Mouse (Mus musculus): ENCODE measurements around the gene Zkscan4. TPM values are rescaled to one million over a fixed set of nuclear protein-coding genes. Genes with fewer than 3 reads are reported as not detected.
"Not testable (repeated sequence)": the region's sequence is repeated elsewhere in the genome, so short reads cannot be mapped to it uniquely, and the experiment has no call there.

Zkscan4 gene
- polyA plus RNA-seq, 1 experiment = not detected

GRCm38 (mm10) chr13:21486881-21487280, 8.2 kb downstream of the Zkscan4 start:
- TF ChIP-seq GATA1 (IDR thresholded peaks at IDR 0.05; ENCODE audit: low read length) = no peak

GRCm38 (mm10) chr13:21492847-21493246, 14.1 kb downstream of the Zkscan4 start:
- no peak for TF ChIP-seq GATA1 (IDR thresholded peaks at IDR 0.05; ENCODE audit: low read length)

- TF ChIP-seq GATA1 (IDR thresholded peaks at IDR 0.05; ENCODE audit: low read length) = no peak
These were observed 16.4 kb downstream of the Zkscan4 start, which contains the start of gene AK157302 for GRCm38 (mm10) chr13:21495080-21495479. TSS of gene AK157302 (plus strand) at chr13:21495223.

GRCm38 (mm10) chr13:21501182-21501581, 22.5 kb downstream of the Zkscan4 start, which contains the start of gene Gm11273:
TSS of gene Gm11273 (minus strand) at chr13:21501418.
- TF ChIP-seq GATA1 (IDR thresholded peaks at IDR 0.05; ENCODE audit: low read length) = not testable (repeated sequence)

GRCm38 (mm10) chr13:21502296-21502695, 23.6 kb downstream of the Zkscan4 start:
- no peak for TF ChIP-seq GATA1 (IDR thresholded peaks at IDR 0.05; ENCODE audit: low read length)

GRCm38 (mm10) chr13:21506221-21506649, 27.5 kb downstream of the Zkscan4 start:
- TF ChIP-seq GATA1 (IDR thresholded peaks at IDR 0.05; ENCODE audit: low read length) = no peak

- TF ChIP-seq GATA1 (IDR thresholded peaks at IDR 0.05; ENCODE audit: low read length) = no peak
These were observed 51.4 kb downstream of the Zkscan4 start for GRCm38 (mm10) chr13:21530136-21530535.

GRCm38 (mm10) chr13:21530781-21531201, 52.1 kb downstream of the Zkscan4 start, which contains the start of gene Zkscan8:
TSS of gene Zkscan8 (minus strand) at chr13:21531120.
- TF ChIP-seq GATA1 (IDR thresholded peaks at IDR 0.05; ENCODE audit: low read length) = no peak

Other genes starting within 250 kb of the Zkscan4 start
- gene Gpx5, start 186.2 kb upstream of the Zkscan4 start, polyA plus RNA-seq (2012) = not detected in 2 replicates
- not detected in 2 replicates for gene Gpx6, start 166.8 kb upstream of the Zkscan4 start, polyA plus RNA-seq (2012)
- gene Olfr1367, start 132.0 kb upstream of the Zkscan4 start, polyA plus RNA-seq (2012) = not detected in 2 replicates
- gene Zscan12, start 116.1 kb upstream of the Zkscan4 start, polyA plus RNA-seq (2012) = 2.9 and 3.9 TPM in 2 replicates
- gene Zkscan3, start 76.2 kb upstream of the Zkscan4 start, polyA plus RNA-seq (2012) = 3.7 and 4.9 TPM in 2 replicates
- gene Pgbd1, start 37.8 kb upstream of the Zkscan4 start, polyA plus RNA-seq (2012) = 0.17 and 0.22 TPM in 2 replicates
- gene Zscan26, start 25.2 kb upstream of the Zkscan4 start, polyA plus RNA-seq (2012) = 2.7 and 3.1 TPM in 2 replicates
- 1.1 and 1.9 TPM in 2 replicates for gene Nkapl, start 10.4 kb upstream of the Zkscan4 start, polyA plus RNA-seq (2012)
- not detected in 2 replicates for gene Gm10065, start 534 bp downstream of the Zkscan4 start, polyA plus RNA-seq (2012)
- gene AK157302, start 16.3 kb downstream of the Zkscan4 start, polyA plus RNA-seq (2012) = 0.04 TPM in 1 of 2 replicates, not detected in the other
- 16.7 and 23.3 TPM in 2 replicates for gene Gm11273, start 22.5 kb downstream of the Zkscan4 start, polyA plus RNA-seq (2012)
- gene Zkscan8, start 52.2 kb downstream of the Zkscan4 start, polyA plus RNA-seq (2012) = 5.9 and 6.2 TPM in 2 replicates
- gene Olfr1366, start 63.9 kb downstream of the Zkscan4 start, polyA plus RNA-seq (2012) = not detected in 2 replicates
- not detected in 2 replicates for gene Olfr1535, start 81.0 kb downstream of the Zkscan4 start, polyA plus RNA-seq (2012)
- not detected in 2 replicates for gene Olfr1364, start 102.9 kb downstream of the Zkscan4 start, polyA plus RNA-seq (2012)
- not detected in 2 replicates for gene Olfr1362, start 135.1 kb downstream of the Zkscan4 start, polyA plus RNA-seq (2012)
- not detected in 2 replicates for gene Olfr11, start 163.6 kb downstream of the Zkscan4 start, polyA plus RNA-seq (2012)
- gene Olfr1361, start 184.5 kb downstream of the Zkscan4 start, polyA plus RNA-seq (2012) = not detected in 2 replicates
- not detected in 2 replicates for gene Olfr1360, start 198.5 kb downstream of the Zkscan4 start, polyA plus RNA-seq (2012)
- gene Olfr1359, start 219.2 kb downstream of the Zkscan4 start, polyA plus RNA-seq (2012) = not detected in 2 replicates
- 9.8 and 10.6 TPM in 2 replicates for gene Hist1h2bl, start 237.2 kb downstream of the Zkscan4 start, polyA plus RNA-seq (2012)
- 372 and 421 TPM in 2 replicates for gene Hist1h2ai, start 237.5 kb downstream of the Zkscan4 start, polyA plus RNA-seq (2012)
- 53.9 and 54.4 TPM in 2 replicates for gene Hist1h3h, start 238.8 kb downstream of the Zkscan4 start, polyA plus RNA-seq (2012)
- 1.9 and 2.1 TPM in 2 replicates for gene Hist1h2bm, start 243.1 kb downstream of the Zkscan4 start, polyA plus RNA-seq (2012)

All from G1E-ER4 (cell line).